Comparison of ENCODE assay signal across 12 mouse cellular contexts in genomic region chr3:85842881-85843218, GRCm38 (mm10). TPM values are rescaled to one million over a fixed set of nuclear protein-coding genes. Genes with fewer than 3 reads are reported as not detected.
DNase-seq lines count a peak whose midpoint lies in the region; ATAC-seq lines count a peak whose summit lies in the region.
"Had no signal": no experiment of that assay in that cellular context is flagged by ENCODE, and none has a peak within 500 bp of the region (broad histone marks: within the 10 kb centered on the region; RNA-seq: fewer than 3 reads in every experiment).

No protein-coding gene starts in this region.

- DNase-seq in forebrain, embryonic 10.5 days (ENCODE audit: extremely low spot score, low spot score) = no peak
- DNase-seq in midbrain, embryonic 14.5 days = peak; percentile 25
- DNase-seq in kidney, postnatal 4 days = peak; percentile 22 to 30
- DNase-seq in yolk sac, embryonic 10.5 days (ENCODE audit: low spot score) = no peak
- no peak for DNase-seq in layer of hippocampus, postnatal 36 days
- DNase-seq: thymus, postnatal 25 days had no signal

- peaks cover 12% of the 10 kb centered on the region for H3K4me1 ChIP-seq in forebrain, embryonic 15.5 days
- peaks cover 15% of the 10 kb centered on the region for H3K4me1 ChIP-seq in forebrain, embryonic 10.5 days
- H3K4me1 ChIP-seq in midbrain, embryonic 14.5 days (ENCODE audit: control insufficient read depth, insufficient read depth, low read length) = no peaks in the 10 kb centered on the region
- H3K4me1 ChIP-seq in midbrain, embryonic 16.5 days (ENCODE audit: control insufficient read depth, insufficient read depth, low read length) = 0 out of 2 replicates have a peak, but pooled peaks cover 6% of the 10 kb centered on the region
- peaks cover 13% of the 10 kb centered on the region for H3K4me1 ChIP-seq in stomach, embryonic 16.5 days (ENCODE audit: control insufficient read depth, insufficient read depth, low read length)
- H3K4me1 ChIP-seq: liver, embryonic 15.5 days had no signal

- no peaks in the 10 kb centered on the region for H3K9me3 ChIP-seq in forebrain, embryonic 15.5 days
- H3K9me3 ChIP-seq in forebrain, embryonic 10.5 days = no peaks in the 10 kb centered on the region
- no peaks in the 10 kb centered on the region for H3K9me3 ChIP-seq in midbrain, embryonic 14.5 days (ENCODE audit: control insufficient read depth, low read length)
- H3K9me3 ChIP-seq in midbrain, embryonic 16.5 days (replicated peaks; ENCODE audit: control insufficient read depth, low read length, poor library complexity, severe bottlenecking) = no peaks in the 10 kb centered on the region
- H3K9me3 ChIP-seq in stomach, embryonic 16.5 days (replicated peaks; ENCODE audit: control insufficient read depth, low read length) = no peaks in the 10 kb centered on the region
- H3K9me3 ChIP-seq: liver, embryonic 15.5 days had no signal

- ATAC-seq in forebrain, embryonic 15.5 days (replicated peaks) = no peak
- no peak for ATAC-seq in midbrain, embryonic 14.5 days (ENCODE audit: low FRiP score, low TSS enrichment)
- no peak for ATAC-seq in midbrain, embryonic 16.5 days
- ATAC-seq in stomach, embryonic 16.5 days (ENCODE audit: insufficient read depth, low FRiP score) = peak; percentile 61

- H3K27ac ChIP-seq in forebrain, embryonic 15.5 days (replicated peaks) = peak overlapping the region; percentile 50; the same call in 1 of the 2 replicates
- no peak overlapping the region for H3K27ac ChIP-seq in forebrain, embryonic 10.5 days
- no peak overlapping the region for H3K27ac ChIP-seq in midbrain, embryonic 14.5 days (replicated peaks; ENCODE audit: low read depth, low read length)
- H3K27ac ChIP-seq in midbrain, embryonic 16.5 days (ENCODE audit: low read length) = no peak overlapping the region
- peak overlapping the region; percentile 75 for H3K27ac ChIP-seq in stomach, embryonic 16.5 days (ENCODE audit: low read length)
- H3K27ac ChIP-seq: layer of hippocampus, adult 2 months; liver, embryonic 15.5 days had no signal

- no peak overlapping the region for H3K4me3 ChIP-seq in forebrain, embryonic 15.5 days
- H3K4me3 ChIP-seq in forebrain, embryonic 10.5 days = no peak overlapping the region
- H3K4me3 ChIP-seq in midbrain, embryonic 14.5 days (replicated peaks; ENCODE audit: low read depth, low read length) = no peak overlapping the region
- H3K4me3 ChIP-seq in midbrain, embryonic 16.5 days (ENCODE audit: low read depth, low read length) = no peak overlapping the region
- no peak overlapping the region for H3K4me3 ChIP-seq in stomach, embryonic 16.5 days (replicated peaks; ENCODE audit: low read length)
- H3K4me3 ChIP-seq: layer of hippocampus, adult 2 months; liver, embryonic 15.5 days had no signal

- no peak overlapping the region for H3K4me2 ChIP-seq in forebrain, embryonic 15.5 days (replicated peaks)
- no peak overlapping the region for H3K4me2 ChIP-seq in midbrain, embryonic 14.5 days (ENCODE audit: low read length)
- no peak overlapping the region for H3K4me2 ChIP-seq in midbrain, embryonic 16.5 days (ENCODE audit: low read length)
- H3K4me2 ChIP-seq in stomach, embryonic 16.5 days (ENCODE audit: low read depth, low read length) = no peak overlapping the region
- H3K4me2 ChIP-seq: liver, embryonic 15.5 days had no signal

- no peaks in the 10 kb centered on the region for H3K27me3 ChIP-seq in forebrain, embryonic 15.5 days
- H3K27me3 ChIP-seq in forebrain, embryonic 10.5 days (ENCODE audit: poor library complexity, severe bottlenecking) = no peaks in the 10 kb centered on the region
- no peaks in the 10 kb centered on the region for H3K27me3 ChIP-seq in midbrain, embryonic 14.5 days (ENCODE audit: control insufficient read depth, insufficient read depth, low read length)
- no peaks in the 10 kb centered on the region for H3K27me3 ChIP-seq in midbrain, embryonic 16.5 days (ENCODE audit: control insufficient read depth, insufficient read depth, low read depth, low read length)
- H3K27me3 ChIP-seq in stomach, embryonic 16.5 days (ENCODE audit: control insufficient read depth, insufficient read depth, low read length) = no peaks in the 10 kb centered on the region
- H3K27me3 ChIP-seq: liver, embryonic 15.5 days had no signal

- H3K36me3 ChIP-seq in forebrain, embryonic 15.5 days = no peaks in the 10 kb centered on the region
- no peaks in the 10 kb centered on the region for H3K36me3 ChIP-seq in forebrain, embryonic 10.5 days (replicated peaks)
- H3K36me3 ChIP-seq in midbrain, embryonic 14.5 days (ENCODE audit: control insufficient read depth, insufficient read depth, low read length) = no peaks in the 10 kb centered on the region
- no peaks in the 10 kb centered on the region for H3K36me3 ChIP-seq in midbrain, embryonic 16.5 days (ENCODE audit: control insufficient read depth, insufficient read depth, low read length)
- no peaks in the 10 kb centered on the region for H3K36me3 ChIP-seq in stomach, embryonic 16.5 days (ENCODE audit: control insufficient read depth, insufficient read depth, low read length)
- H3K36me3 ChIP-seq: liver, embryonic 15.5 days had no signal

- H3K9ac ChIP-seq in forebrain, embryonic 15.5 days (replicated peaks) = no peak overlapping the region
- no peak overlapping the region for H3K9ac ChIP-seq in midbrain, embryonic 14.5 days (replicated peaks; ENCODE audit: low read length)
- no peak overlapping the region for H3K9ac ChIP-seq in midbrain, embryonic 16.5 days (ENCODE audit: low read depth, low read length)
- H3K9ac ChIP-seq in stomach, embryonic 16.5 days (ENCODE audit: low read length) = 0 out of 2 replicates have a peak overlapping the region, but pooled peaks have one; percentile 12
- H3K9ac ChIP-seq: liver, embryonic 15.5 days had no signal

RNA-seq across cellular contexts. Expression of gene Fam160a1, which starts 25.8 kb away (rescaled TPM):
- polyA plus RNA-seq in forebrain, embryonic 15.5 days (2015; fragmentation: Nextera tagmentation; extraction: Ambion mirVana) = 1.0 and 1.5 TPM in 2 replicates
- polyA plus RNA-seq in forebrain, embryonic 10.5 days (2016; fragmentation: Nextera tagmentation; extraction: Ambion mirVana) = 0.40 and 0.49 TPM in 2 replicates
- 0.07 and 0.12 TPM in 2 replicates for polyA plus RNA-seq in midbrain, embryonic 14.5 days (2014; fragmentation: Nextera tagmentation; extraction: Ambion mirVana)
- polyA plus RNA-seq in midbrain, embryonic 16.5 days (2015; fragmentation: Nextera tagmentation; extraction: Ambion mirVana) = 0.22 and 0.38 TPM in 2 replicates
- 7.5 and 8.9 TPM in 2 replicates for polyA plus RNA-seq in stomach, embryonic 16.5 days (2015; fragmentation: Nextera tagmentation; extraction: Ambion mirVana)
- total RNA-seq in layer of hippocampus, postnatal 36 days (2021) = 10 to 100 TPM; 11.1 to 15.5 TPM
- total RNA-seq: hematopoietic stem cell, adult 5-6 weeks had no signal

RNA-seq across cellular contexts. Expression of gene Glt28d2, which starts 44.5 kb away (rescaled TPM):
- 1.2 and 1.9 TPM in 2 replicates for polyA plus RNA-seq in forebrain, embryonic 15.5 days (2015; fragmentation: Nextera tagmentation; extraction: Ambion mirVana)
- 0.10 and 0.22 TPM in 2 replicates for polyA plus RNA-seq in forebrain, embryonic 10.5 days (2016; fragmentation: Nextera tagmentation; extraction: Ambion mirVana)
- polyA plus RNA-seq in midbrain, embryonic 14.5 days (2014; fragmentation: Nextera tagmentation; extraction: Ambion mirVana) = 0.21 and 0.34 TPM in 2 replicates
- 0.31 and 0.32 TPM in 2 replicates for polyA plus RNA-seq in midbrain, embryonic 16.5 days (2015; fragmentation: Nextera tagmentation; extraction: Ambion mirVana)
- polyA plus RNA-seq in stomach, embryonic 16.5 days (2015; fragmentation: Nextera tagmentation; extraction: Ambion mirVana) = 3.8 and 4.8 TPM in 2 replicates
- total RNA-seq in layer of hippocampus, postnatal 36 days (2021) = under 1 TPM; 0.25 to 0.30 TPM

RNA-seq across cellular contexts. Expression of gene Gm37240, which starts 44.5 kb away (rescaled TPM):
- polyA plus RNA-seq in forebrain, embryonic 15.5 days (2015; fragmentation: Nextera tagmentation; extraction: Ambion mirVana) = 2.2 and 3.1 TPM in 2 replicates
- 0.77 and 0.81 TPM in 2 replicates for polyA plus RNA-seq in forebrain, embryonic 10.5 days (2016; fragmentation: Nextera tagmentation; extraction: Ambion mirVana)
- polyA plus RNA-seq in midbrain, embryonic 14.5 days (2014; fragmentation: Nextera tagmentation; extraction: Ambion mirVana) = 0.11 TPM in 1 of 2 replicates, not detected in the other
- 0.26 and 0.94 TPM in 2 replicates for polyA plus RNA-seq in midbrain, embryonic 16.5 days (2015; fragmentation: Nextera tagmentation; extraction: Ambion mirVana)
- 11.4 and 13.0 TPM in 2 replicates for polyA plus RNA-seq in stomach, embryonic 16.5 days (2015; fragmentation: Nextera tagmentation; extraction: Ambion mirVana)
- total RNA-seq in layer of hippocampus, postnatal 36 days (2021) = not detected
- total RNA-seq: hematopoietic stem cell, adult 5-6 weeks had no signal

Comparison
In these comparisons a context has a peak if more than half of its experiments do, and no peak if none do; other contexts are left out.
1. H3K27ac ChIP-seq: peak in forebrain, embryonic 15.5 days (single experiment) and stomach, embryonic 16.5 days (single experiment); none in forebrain, embryonic 10.5 days (single experiment), midbrain, embryonic 14.5 days (single experiment) and midbrain, embryonic 16.5 days (single experiment).
2. DNase-seq: peak in midbrain, embryonic 14.5 days (single experiment) and kidney, postnatal 4 days (2 of 2); none in forebrain, embryonic 10.5 days (single experiment), yolk sac, embryonic 10.5 days (single experiment) and layer of hippocampus, postnatal 36 days (0 of 2).